Mouse (Mus musculus) monocyte, adult 2 months (primary cell): Measurements from ENCODE around the gene Myh6.

ENCODE experiments used
- DNase-seq, 2 experiments: peaks; one replicate each; pipeline ENCODE4 v3.0.0; 2022; ENCODE audit warnings: low spot score in 2 of 2, low read depth in 1 of 2

Myh6 gene

GRCm38 (mm10) chr14:54937361-54938182 is 29.2 kb downstream of the Myh6 start:
- no peak for DNase-seq

- no peak for DNase-seq
Measured at GRCm38 (mm10) chr14:54936831-54937160, 29.9 kb downstream of the Myh6 start.

DNA sequence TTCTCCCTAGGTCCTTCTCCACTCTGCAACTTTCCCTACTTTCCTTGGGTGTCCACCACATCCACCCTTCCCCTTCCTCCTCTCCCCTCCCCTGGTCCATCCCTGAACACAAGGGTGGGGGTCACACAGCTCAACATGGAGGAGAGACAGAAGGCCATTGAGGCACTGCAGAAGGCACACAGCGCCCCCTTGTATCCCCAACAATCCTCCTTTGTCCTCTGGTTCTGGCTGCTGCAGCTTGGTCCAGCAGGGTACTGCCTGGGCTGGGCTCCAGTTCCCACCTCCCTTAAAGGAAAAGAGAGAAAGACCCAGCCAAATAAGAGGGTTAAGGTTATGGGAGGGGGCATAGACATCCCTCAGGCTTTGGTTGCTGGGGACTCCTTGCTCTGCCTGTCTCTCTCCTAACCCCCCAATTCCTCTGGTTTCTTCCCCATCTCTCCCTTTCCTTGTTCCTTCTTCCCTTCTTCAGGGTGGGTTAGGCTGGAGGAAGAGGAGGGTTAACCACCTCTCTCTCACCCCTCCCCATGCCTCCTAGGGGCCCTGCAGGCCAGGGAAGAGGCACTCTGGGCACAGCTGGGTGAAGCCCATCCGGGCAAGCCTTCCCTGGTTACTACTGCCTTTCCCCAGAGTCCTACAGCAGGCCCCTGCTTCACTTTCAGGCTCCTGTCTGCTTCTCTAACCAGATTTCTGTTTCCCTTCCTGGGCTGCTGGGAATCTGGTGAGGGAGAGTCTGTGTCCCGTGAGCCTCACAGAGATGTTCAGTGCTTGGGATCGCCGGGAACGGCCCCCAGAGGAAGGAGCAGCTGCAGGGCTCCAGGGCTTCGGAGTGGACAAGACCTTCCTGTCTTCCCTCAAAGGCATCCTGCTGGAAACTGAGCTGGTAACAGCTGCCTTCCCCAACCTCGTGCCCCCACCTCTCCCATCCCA is 30.6 kb downstream of the Myh6 start, which contains the start of gene Cmtm5:
Cmtm5 (plus strand) TSS at position 358 of the 927 bp plus-strand sequence.
- DNase-seq, result no peak

DNA sequence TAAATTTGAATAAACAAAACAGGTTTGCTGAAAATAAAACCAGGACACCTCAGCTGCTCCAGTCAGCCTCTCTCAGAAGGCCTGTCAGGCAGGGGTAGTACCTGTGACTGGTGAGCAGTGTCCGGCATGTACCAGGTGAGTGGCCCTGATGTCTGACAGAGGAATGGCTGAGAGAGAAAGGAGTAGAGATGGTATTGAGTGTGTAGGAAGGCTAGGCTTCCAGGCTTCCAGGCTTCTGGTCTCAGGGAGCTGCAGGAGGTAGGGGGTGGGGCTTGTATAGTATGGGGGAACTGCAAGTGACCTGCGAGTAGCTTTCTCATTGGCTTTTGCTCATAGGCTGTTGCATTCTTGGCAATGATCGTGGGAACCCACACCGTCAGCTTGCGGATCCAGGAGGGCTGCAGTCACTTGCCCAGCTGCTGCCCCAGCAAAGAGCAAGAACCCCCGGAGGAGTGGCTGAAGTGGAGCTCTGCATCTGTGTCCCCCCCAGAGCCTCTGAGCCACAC is 34.0 kb downstream of the Myh6 start, which contains the start of gene Il25:
Il25 (plus strand) TSS at position 51 of the 506 bp plus-strand sequence.
- DNase-seq, result no peak

- DNase-seq, result no peak
Measured at GRCm38 (mm10) chr14:54930431-54930830, 36.3 kb downstream of the Myh6 start.

GRCm38 (mm10) chr14:54929801-54930200 is 36.9 kb downstream of the Myh6 start:
- no peak for DNase-seq

DNA sequence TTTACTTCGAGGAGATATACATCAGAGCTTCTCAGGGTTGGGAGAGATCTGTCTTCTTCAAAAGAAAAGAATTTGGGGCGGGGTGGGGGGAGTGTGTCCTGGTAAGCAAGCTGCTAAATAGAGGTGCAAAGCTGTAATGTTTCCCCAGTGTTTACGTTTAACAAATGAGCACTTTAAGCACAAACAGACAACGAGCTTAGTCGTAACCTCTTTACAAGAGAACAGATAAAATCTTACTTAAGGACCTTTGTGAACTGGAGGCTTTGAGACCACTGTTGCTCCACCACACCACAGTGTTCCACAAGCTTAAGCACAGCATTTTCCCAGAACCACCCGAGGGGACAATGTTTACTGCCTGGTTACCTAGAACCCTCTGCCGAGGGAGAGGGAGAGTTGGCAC is 39.4 kb downstream of the Myh6 start:
- no peak for DNase-seq

- DNase-seq, result no peak
Measured at GRCm38 (mm10) chr14:54926401-54927158, 40.1 kb downstream of the Myh6 start.

GRCm38 (mm10) chr14:54925349-54926342 is 41.1 kb downstream of the Myh6 start, which contains the start of gene Efs:
TSS of gene Efs (minus strand) at chr14:54926126.
- DNase-seq, result no peak

DNA sequence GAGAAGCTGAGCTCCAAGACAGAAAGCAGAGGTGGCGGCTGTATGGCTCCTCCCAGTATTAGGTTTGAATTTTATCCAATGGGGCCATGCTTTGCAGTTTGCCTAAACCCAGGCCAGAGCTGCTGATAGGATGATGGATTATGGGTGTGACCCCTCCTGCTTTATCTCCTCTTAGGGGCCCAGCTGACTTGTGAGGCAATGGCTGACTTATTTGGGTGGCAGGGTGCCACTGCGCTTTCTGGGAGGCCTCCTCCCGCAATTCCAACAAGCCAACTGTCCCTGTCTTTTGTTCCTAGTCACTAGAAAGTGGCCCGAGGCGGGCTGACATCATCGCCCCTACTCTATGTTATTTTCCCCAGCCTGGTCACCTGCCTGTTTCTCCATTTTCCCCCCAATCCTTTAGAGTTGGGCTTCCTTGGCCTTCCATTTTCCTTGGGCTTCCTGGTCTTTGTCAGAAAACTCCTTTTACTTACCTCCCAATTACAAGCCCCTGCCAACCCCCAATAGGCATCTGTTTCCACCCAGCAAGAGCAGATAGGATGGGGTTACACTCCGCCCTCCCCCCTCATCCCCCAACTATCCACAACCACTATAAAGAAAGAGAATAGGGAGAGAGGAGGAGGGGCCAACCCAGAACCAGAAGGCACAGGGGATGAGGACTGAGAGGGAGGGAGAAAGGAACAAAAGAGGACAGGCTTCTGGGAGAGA is 41.9 kb downstream of the Myh6 start:
- DNase-seq, result no peak

GRCm38 (mm10) chr14:54920076-54920685 is 46.5 kb downstream of the Myh6 start:
- no peak for DNase-seq

DNA sequence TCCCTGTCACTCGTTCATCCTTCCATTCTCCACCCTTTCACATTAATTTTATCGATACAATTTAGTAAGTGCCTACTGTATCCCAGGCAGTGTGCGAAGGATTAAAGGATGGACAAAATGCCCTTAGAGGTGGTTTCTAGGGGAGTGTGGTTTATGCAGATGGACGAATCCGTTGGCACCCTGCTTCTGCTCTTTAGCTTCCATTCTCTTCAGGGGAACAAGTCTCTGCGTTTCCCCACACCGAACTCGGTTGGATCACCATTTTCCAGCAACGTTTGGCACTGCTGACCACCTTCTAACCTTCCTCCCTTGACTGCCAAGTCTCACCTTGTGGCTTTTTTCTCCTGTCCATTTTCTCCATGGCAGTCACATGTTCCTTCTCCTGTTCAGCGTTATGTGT is 53.4 kb downstream of the Myh6 start:
- no peak for DNase-seq

- no peak for DNase-seq
Measured at GRCm38 (mm10) chr14:54912886-54913285, 53.8 kb downstream of the Myh6 start, which contains the start of gene Slc22a17. TSS of gene Slc22a17 (minus strand) at chr14:54913132.

DNA sequence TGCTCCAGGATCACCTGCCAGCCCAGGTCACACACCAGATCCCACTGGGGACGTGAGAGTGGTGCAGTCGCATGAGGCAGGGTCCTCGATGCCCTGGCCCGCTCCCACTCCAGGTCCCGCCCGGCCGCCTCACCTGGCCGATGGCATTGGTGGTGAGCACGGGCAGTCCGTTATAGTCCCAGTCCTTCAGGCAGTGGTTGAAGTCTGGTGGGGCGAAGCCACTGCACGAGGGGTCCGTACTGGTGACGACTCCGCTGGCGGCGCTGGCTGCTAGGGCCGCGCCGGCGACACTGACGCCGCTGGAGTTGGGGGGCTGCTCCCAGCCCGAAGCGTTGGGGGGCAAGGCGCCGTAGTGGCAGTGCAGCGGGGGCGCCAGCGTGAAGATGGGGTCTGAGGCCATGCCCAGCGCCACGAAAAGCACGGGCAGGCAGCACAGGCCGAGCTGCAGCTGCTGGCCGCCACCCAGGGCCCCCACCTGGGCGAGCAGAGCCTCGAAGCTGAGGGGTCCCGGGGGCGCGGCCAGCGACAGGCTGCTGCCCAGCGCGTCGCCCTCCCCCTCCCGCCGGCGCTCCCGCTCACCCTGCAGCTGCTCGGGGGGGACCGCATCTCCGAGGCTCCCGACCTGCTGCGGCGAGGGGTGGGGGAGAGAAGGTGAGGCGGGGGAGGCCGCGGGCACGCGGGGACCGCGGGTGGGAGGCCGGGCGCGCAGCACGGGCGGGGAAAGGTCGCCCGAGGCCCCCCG is 54.4 kb downstream of the Myh6 start:
- no peak for DNase-seq

DNA sequence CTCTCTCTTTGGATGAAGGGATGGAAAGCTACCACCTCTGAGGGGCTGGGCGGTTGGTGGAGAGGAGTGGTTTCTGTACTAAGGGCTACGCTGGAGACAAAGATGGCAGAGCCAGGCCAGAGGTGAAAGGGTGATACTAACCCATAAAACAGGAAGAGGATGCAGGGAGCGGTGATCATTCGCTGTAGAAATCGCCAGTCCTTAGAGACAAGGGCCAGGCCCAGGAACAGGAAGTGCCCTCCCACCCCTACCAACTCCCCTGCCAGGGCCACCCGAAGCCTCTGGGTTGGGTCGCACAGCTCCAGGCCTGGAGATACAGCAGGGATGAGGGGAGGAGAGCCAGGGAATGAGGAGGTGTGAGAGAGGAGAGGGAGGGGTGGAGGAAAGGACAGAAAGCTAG is 58.0 kb downstream of the Myh6 start:
- no peak for DNase-seq

GRCm38 (mm10) chr14:54903641-54904040 is 63.1 kb downstream of the Myh6 start:
- no peak for DNase-seq

DNA sequence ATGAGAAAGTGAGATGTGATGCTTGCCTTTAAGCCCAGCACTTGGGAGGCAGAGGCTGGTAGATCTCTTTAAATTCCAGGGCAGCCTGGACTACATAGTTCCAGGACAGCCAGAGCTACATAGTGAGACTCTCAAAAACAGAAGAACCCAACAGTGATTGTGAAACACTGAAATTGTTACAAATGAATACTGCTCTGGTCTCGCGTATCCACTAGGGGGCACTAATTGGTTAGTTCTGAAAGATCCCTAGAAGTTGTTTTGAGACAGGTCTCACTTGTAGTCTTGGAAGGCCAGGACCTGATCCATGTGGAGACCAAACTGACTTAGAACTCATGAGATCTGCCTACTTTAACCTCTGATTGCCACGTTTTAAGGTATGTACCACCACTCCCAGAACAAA is 66.3 kb downstream of the Myh6 start:
- peak in 1 of 2 experiments; percentile 37 for DNase-seq

DNA sequence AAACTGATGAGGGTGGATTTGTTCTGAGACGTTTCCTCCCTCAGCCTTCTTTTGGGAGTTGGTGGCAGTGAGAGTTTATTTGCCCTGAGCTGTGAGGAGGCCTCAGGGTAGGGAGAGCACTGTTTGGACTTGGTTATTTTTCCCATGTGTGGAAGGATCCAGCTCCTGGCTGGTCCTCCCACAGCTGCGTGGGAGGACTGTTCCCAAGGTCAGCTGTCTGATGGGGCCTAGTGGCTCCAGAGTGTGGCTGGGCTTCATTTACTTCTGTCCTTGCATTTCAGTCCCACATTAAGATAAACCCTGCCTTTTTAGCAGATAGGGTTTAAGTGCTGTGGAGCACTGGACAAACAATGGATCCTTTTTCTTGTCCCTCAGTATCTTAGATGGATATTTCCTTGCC is 69.3 kb downstream of the Myh6 start:
- DNase-seq, result no peak
